Mouse (Mus musculus): ENCODE data around the gene Cdk17.

Gene Cdk17

DNA sequence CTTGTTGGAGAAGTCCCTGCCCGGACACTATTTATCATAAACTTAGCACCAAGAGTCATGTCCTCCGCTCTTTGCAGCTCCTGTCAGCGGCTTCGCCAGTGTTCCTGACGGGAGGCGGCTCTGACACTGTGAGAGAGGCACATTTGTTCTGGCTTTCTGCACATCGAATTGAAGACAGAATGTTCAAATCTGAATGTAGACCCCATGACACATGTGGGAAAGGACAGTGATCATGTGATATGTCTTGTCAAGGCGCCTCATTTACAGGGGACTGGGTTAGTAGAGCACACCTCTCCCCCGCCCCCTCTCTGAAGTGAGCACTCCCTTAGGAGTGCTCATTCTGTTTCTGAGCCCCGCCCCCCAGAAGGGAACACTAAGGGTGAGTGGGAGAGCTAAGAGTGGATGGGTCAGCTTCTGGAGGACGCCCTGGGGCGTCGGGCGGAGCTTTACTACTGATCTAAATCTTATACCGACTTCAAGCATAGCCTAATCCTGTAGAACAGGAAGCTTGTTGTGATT lies 101.4 kb downstream of the Cdk17 start:
- DNase-seq (ENCODE audit: low read depth, low spot score) = no peak

DNA sequence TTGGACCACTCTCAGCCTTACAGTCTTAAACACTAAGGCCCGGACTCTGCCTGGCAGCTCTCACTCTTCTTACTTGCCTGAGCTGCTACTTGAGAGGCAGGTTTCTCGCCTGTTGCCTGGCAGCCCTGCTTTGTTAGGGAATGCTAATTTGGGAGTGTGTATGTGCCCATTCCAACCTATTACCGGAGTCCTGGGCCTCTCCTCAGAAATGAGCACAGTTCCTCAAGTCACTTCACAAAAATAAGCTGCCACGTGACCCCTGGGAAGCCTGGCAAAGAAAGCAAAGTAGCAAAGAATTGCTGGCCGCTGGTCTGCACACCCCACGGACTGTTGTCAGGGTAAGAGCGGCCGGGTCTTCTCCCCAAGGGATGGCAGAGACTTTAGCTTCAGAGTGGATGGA lies 102.8 kb downstream of the Cdk17 start:
- DNase-seq (ENCODE audit: low read depth, low spot score) = peak; percentile 45

DNA sequence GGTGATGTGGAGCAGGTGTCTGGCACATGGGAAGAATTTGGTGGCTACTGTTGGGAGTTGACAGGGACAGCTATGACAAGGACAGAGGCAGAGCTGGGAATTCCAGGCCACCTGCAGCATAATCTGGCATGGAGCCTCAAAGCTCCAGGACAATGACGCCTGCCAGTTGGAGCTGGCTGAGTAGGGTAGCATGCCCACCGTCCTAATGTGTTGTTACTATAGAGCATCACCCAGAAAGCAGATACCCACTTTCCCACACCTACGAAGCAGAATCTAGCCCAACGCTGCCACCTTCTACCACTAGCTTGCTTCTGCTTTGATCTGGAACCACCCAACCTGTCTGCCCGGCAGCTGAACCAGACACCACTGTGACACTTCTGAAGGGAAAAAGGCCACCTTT lies 103.3 kb downstream of the Cdk17 start:
- no peak for DNase-seq (ENCODE audit: low read depth, low spot score)

DNA sequence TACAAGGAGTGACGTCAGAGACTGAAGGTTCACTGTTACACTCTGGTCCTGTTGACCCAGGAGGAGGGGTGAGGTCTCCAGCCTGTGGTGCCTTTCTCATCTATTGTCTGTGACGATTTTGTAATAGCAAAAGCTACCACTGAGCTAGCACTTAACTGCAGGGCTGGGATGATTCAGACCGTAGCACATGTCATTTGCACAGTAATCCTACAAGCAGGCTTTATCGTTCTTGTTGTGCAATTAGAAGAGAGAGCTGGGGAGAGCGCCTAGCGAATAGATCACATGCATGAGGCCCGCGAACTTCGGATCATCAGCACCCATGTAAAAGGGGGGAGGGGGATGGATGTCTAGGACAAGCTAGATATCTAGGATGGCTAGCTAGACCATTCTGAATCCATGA lies 105.2 kb downstream of the Cdk17 start:
- no peak for DNase-seq (ENCODE audit: low read depth, low spot score)

DNA sequence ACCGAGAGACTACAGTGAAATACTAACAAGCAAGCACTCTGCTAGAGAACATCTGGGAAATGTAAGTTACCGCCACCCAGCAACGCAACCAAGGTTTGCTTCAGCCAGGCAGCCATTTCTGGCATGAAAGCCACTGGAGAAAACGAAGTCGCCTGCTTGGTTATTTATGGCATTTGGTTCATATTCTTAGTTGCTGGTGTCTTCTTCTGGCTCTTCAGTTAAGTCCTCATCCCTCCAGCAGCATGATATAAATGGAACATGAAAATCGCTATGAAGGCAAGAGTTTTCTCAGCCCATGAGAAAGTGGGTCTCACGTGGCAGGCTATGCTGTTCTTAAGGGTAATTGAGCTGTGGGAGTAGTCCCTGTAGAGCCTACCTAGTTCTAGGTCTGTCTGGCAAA lies 105.8 kb downstream of the Cdk17 start:
- DNase-seq (ENCODE audit: low read depth, low spot score) = no peak

DNA sequence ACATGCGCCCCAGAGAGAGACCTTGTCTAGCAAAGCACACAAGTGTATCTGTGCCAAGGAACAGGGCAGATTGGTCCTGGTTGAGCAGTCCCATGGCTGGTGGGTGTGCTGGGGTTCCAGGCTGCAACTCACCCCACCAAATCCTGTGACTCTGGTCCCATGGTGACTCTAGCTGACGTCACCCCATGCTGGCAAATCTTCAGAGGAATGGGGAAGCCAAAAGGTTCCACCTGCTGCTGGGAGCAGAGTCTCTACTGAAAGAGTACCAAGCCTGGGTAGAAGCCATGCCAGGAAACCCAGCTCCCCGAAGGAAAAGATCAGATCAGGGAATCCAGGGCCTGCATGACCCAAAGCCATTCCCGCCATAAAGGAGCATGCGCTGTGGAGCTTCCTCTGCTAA lies 106.8 kb downstream of the Cdk17 start:
- no peak for DNase-seq (ENCODE audit: low read depth, low spot score)

DNA sequence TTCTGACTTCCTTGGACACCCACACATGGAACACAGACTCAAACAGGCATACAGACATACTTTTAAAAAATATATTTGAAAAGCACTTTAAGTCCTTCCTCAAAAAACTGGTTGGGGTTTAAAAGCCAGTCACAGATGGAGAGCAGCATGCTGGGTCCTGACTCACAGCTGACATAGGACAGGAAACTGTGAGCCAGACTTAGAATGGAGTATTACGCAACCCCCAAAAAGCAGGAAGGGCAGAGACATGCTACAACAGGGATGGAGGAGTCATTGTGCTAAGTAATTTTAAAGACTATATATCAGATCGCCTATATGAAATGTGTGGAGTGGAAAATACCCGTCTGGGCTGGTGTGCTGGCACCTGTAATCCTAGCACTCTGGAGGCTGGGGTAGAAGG lies 107.7 kb downstream of the Cdk17 start:
- DNase-seq (ENCODE audit: low read depth, low spot score) = no peak

DNA sequence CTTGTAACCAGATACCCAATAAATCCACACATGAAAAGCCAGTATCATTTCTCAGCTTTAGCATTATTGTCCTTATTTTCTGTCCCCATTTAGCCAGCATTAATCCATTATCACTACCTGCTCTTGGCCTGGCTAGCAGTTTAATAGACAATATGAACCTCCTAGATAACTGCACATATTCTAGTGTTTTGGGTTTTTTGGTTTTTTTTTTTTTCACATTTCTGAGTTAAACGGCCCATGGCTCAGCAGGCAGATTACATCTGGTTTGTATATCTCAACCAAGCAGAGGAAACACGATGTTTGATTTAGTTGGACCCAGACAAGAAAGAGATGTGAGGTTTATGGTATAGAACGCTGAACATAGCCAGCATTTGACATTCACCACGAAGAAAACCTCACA lies 109.1 kb downstream of the Cdk17 start:
- no peak for DNase-seq (ENCODE audit: low read depth, low spot score)

DNA sequence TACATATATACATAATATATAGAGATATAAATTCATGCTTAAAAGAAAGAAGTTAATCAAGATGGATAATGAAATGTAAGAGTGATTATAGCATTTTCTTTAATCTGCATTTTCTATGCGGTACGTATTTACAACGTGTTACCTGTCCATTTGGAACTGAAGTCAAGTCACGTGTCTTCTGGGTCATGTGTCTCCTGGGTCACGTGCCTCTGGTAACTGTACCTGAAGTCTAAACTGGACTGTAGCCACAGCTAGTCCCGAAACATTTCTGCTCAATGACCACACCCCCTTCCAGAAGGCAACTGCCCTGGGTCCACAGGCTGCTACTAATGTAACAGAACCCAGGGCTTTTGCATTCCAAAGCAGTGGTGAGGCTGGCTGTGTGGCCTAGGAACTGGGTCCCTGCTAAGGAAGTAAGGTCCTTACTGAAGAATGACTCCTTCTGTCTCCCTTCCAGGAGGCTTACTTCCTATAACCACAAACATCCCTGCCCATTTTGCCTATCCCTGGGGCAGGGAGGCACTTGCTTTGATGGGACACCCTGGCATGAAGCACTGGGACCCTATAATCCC lies 110.3 kb downstream of the Cdk17 start:
- no peak for DNase-seq (ENCODE audit: low read depth, low spot score)

DNA sequence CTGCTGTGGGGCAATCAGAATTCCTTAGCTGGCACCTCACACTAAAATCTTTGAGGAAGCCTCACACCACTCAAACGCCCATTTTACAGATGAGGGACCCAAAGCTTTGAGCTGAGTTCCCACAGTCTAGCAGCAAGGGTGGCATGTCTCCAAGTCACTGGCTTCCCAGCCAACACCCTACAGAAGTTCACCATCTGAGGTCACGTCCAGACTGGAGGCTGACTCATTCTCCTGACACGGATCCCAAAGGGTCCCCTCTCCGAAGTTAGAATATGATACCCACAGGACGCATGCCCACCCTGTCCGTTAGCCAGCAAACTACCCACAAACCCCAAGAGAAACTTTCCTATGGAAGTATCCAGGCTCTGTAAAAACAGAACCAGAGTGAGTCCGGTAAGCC lies 111.2 kb downstream of the Cdk17 start:
- DNase-seq (ENCODE audit: low read depth, low spot score) = no peak

DNA sequence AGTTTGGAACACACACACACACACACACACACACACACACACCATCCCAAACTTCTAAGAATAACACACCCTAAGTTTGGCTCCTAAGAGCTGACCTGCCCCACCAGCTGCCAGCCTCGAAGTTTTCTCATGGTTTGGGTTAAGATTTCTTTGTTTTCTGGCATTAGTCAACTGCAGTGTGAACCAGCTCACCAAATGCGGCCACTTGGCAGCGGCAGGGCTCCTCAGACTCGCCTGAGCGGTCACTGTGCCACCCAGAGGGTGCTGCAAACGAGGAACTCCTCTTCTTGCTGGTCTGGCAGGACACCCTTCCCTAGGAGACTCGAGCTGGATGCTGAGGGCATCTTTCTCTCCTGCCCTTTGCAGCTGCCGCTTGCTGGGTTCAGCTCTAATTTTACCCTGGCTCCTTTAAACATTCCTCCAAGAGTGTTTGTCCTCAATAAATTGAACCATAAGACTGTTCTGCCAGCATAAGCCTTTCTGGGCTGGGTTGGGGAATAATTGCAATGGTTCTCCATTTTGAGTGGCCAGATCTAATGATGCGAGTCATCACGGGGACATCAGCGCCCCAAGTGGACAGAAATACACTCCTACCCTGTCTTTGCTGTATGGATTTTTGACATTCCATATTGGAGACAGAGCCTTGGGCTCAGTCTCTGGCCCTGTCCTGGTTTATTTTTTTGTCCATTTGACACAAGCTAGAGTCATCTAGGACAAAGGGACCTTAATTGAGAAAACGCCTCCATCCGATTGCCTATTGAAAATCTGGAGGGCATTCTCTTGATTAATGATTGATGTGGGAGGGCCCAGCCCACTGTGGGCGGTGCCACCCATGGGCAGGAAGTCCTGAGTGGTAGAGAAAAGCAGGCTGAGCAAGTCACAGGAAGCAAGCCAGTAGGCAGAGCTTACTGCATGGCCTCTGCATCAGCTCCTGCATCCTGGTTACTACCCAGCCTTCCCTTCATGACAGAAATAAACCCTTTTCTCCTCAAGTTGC lies 112.6 kb downstream of the Cdk17 start:
- DNase-seq (ENCODE audit: low read depth, low spot score) = no peak

DNA sequence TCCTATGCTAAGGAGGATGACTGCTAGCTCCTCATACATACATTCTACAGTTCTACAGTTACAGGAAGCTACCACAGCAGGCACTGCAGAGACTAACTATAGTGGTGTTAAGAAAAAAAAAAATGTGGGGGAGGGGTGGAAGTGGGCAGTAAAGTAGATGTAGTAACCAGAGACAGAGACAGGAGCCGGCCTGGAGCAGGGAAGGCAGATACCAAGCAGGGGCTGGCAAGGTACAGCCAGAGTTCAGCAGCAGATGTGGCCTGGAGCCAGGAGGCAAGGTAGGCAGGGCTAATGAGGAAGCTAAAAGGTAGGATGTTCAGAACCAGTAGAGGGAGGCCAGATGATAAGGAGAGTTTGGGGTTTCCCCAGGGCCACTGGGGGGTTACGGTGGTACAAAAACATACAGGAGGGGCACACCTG lies 113.6 kb downstream of the Cdk17 start:
- DNase-seq (ENCODE audit: low read depth, low spot score) = no peak

DNA sequence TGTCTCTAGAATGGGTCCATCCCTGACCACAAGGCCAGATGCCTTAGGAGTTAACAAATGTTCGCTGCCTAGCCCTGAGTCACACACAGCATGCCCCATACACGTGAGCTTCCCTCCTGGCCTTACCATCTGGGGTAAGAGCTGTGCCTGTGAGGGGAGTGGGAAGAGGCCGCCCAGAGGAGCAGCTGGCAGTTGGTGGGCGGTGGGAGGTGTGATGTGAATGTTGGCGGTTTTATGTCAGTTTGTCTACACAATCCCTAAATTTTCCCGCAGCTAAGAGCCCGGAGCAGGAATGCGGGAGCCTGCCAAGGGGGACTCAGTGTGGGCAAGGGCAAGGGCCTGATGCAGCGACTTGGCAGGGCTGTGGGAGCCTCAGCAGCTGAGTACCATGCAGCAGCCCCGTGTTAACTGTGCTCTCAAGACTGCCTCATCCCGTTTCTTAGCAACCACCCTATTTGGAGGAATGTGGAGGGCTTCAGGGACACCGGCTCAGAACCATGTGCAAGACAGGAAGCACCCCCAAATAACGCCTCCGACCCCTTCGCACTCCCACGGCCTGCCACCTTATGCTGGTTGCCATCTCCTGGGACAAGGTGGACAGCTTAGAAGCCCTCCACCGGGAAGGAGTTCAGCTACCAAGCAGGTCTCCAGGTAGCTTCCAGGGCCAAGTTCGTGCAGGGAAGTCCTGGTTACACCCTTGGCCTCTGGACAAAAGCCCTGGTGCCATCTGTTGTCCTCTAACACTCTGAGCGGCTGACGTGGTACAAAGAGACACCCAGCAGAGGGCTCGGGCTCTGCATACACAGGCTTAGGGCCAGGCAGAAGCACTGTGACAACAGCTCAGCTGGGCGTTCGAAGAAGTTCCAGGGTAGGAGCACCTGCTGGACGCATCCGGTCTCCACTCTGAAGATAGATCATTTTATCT lies 114.8 kb downstream of the Cdk17 start:
- no peak for DNase-seq (ENCODE audit: low read depth, low spot score)

DNA sequence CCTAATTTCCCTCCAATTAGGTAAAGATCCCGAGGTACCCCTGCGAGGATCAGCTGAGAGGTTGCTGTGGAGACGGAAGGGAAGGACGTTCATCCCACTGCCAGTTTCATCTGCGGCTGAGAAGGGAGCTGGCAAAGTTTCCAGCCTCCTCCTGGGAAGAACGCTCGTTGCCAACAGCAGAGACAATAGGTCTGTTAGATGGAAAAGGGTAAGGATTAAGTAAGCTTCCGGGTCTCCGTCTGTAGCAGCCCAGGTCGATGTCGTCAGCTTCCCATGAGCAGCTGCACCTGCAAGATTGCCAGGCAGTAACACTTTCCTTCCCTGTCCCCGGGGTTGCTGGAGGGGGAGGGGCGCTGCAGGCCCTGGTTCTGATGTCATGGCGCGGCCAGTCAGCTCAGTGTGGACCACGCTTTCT lies 115.7 kb downstream of the Cdk17 start:
- peak; percentile 38 for DNase-seq (ENCODE audit: low read depth, low spot score)

DNA sequence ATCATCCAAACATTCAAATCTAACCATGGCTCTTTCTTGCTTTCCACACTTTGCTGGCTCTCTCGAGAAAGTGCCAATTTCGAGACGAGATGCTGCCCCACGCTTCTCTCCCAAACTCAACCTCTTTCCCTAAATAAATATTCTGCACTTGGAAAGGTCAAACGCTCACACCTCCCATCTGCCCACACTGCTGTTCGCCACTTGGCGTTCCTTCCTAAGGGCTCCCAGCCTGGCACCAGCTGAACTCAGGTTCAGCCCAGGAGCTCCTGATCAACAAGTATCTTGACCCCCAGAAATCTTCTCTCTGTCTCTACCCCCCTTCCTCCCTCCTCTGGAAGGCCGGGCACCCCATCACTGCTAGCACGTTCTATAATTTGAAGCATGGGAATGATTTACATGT lies 116.2 kb downstream of the Cdk17 start:
- DNase-seq (ENCODE audit: low read depth, low spot score) = no peak

DNA sequence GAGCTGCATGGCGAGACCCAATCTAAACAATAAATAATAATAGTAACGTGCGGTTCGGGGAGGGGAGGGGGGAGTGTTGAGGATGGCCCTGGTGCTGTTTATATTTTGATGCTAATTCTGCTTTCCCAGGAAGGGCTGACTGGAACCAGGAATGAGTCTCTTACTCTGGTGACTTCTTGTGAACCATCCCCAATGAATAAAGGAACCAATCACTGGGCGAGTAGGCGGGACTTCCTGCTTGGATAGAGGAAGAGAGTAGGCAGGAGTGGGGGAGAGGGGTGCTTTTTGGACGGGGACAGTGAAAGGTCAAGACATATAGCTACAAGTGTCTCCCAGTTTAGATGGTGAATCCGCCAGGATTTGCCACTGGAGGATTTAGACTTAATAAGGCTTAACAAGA lies 117.7 kb downstream of the Cdk17 start:
- DNase-seq (ENCODE audit: low read depth, low spot score) = no peak

DNA sequence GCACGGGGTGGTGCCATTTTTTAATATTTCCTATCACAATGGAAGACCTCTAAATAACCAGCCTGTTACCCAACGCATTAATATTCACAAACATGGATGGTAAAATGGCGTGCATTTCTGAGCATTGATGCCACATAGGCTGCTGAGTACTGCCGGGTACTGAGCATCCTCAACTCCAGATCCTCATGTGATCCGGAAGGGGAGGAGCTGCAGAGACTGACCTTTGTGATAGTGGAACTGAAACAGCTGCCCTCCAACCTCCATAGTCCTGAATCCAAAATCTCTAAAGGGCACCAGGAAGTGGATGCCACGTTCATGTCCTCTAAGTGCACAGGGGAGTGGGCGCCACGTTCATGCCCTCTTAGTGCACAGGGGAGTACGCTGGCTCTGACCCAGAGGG lies 118.4 kb downstream of the Cdk17 start:
- no peak for DNase-seq (ENCODE audit: low read depth, low spot score)

DNA sequence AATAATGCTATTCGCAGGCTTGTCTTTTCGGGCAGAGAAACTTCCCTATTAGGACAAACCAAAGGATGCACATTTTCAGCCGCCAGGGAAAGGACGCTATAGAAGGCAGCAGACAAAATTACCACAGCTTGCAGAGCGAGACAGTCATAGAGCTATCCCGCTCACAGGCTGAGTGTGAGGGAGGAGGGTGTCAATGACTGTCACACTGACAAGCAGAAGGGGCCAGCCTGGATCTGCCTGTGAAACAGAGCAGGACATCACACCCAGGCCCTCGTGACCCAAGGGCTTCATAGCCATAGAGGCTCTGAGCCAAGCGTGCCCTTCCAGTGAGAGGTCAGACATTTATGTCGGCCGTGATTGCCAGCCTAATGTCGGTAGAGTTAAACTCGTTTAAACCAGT lies 119.9 kb downstream of the Cdk17 start:
- DNase-seq (ENCODE audit: low read depth, low spot score) = no peak

DNA sequence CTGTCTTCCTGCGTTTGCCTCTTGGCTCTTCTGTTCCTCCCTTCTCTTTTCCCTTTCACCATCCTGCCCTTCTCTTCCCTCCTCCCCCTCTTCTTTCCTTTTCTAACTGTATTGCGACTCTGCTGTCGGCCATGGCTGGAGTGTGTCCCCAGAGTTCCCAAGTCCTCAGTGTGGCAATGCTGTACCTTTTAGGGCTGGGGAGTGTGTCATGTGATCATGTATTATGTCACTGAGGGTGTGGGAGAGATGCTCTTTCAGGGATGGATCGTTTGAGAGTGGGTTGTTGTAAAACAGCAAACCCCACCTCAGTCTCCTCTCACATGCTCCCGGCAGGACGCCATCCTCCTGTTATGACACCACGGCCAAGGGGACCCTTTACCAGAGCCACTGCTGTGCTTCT lies 120.4 kb downstream of the Cdk17 start:
- DNase-seq (ENCODE audit: low read depth, low spot score) = no peak

DNA sequence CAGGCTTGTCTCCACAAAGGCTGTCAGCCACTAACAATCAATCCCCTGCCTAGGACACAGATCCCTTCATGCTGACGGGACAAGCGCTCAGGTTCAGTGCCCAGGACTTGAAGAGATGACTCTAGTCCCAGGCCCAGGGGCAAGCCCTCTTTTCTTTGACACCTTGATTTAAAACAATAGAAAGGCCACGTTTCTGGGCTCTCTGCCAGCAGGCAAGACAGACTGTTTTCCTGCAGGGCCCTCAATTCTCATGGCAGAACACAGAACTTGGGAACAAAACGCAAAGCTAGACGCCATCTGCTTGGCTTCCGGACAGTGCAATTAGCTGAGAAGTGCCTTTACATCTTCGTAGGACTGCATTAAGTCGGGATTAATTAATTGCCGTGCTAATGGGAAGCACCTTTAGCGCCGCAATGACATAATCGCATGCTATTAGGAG lies 121.9 kb downstream of the Cdk17 start:
- DNase-seq (ENCODE audit: low read depth, low spot score) = no peak

DNA sequence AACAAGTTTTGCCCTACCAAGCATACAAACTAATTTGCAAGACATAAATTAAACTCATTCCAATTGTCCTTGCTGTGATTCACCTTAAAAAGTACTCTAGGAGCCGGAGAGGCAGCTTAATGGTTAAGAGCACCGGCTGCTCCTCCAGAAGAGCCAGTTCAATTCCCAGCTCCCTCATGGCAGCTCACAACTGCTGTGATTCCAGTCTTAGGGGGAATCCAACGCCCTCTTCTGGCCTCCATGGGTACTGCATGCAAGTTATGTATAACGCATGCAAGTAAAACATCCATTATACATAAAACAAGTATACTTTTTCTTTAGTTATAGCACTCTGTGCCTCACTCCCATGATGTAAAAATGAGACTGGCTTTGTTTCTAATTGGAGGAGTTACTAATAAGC lies 122.6 kb downstream of the Cdk17 start:
- DNase-seq (ENCODE audit: low read depth, low spot score) = no peak

DNA sequence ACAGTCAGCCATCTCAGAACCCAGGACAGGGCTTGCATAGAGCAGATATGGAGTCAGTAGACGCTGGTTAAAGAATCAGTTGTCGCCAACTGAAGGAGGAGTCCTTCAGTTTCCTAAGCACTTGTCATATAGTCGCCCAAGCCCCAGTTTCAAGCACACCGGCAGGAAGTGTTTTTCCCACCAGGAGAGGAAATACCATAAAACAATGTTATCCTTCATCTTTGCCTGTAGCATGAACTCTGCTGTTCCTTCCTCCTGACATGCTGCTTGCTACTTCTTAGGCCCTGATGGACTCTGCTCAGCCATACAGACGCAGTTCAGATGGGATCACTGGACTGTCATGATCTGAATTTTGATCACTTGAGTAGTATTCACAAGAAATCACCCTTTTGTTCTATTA lies 124.8 kb downstream of the Cdk17 start:
- DNase-seq (ENCODE audit: low read depth, low spot score) = no peak
